Mouse (Mus musculus) forebrain, embryonic 15.5 days (tissue): ENCODE results near the gene Arhgap9. TPM values are rescaled to one million over a fixed set of nuclear protein-coding genes. Genes with fewer than 3 reads are reported as not detected.

ENCODE experiments used
- ATAC-seq: fragments of 200-750 bp; cut with Nextera tagmentation; replicated peaks from 2 replicates; pipeline ENCODE4 v1.8.0; 2017; ENCODE audit warnings: mild to moderate bottlenecking, moderate TSS enrichment, moderate library complexity
- H3K27ac ChIP-seq: fragments of 300-500 bp; sonication (generic); replicated peaks from 2 replicates; pipeline ENCODE4 v1.5.1; 2015; ENCODE audit warnings: mild to moderate bottlenecking, inconsistent platforms
- H3K27me3 ChIP-seq: fragments of 300-500 bp; sonication (generic); 2 replicates; pipeline ENCODE4 v1.6.1; 2015; ENCODE audit warnings: inconsistent platforms
- H3K36me3 ChIP-seq: fragments of 300-500 bp; sonication (generic); 2 replicates; pipeline ENCODE4 v1.6.1; 2015; ENCODE audit warnings: mild to moderate bottlenecking, inconsistent platforms
- H3K4me1 ChIP-seq: fragments of 300-500 bp; sonication (generic); 2 replicates; pipeline ENCODE4 v1.6.1; 2015; ENCODE audit warnings: inconsistent platforms
- H3K4me2 ChIP-seq: fragments of 300-500 bp; sonication (generic); replicated peaks from 2 replicates; pipeline ENCODE4 v1.6.1; 2015; ENCODE audit warnings: mild to moderate bottlenecking, inconsistent platforms
- H3K4me3 ChIP-seq: fragments of 300-500 bp; sonication (generic); 2 replicates; pipeline ENCODE4 v1.5.1; 2015; ENCODE audit warnings: mild to moderate bottlenecking, inconsistent platforms
- H3K9ac ChIP-seq: fragments of 300-500 bp; sonication (generic); replicated peaks from 2 replicates; pipeline ENCODE4 v1.6.1; 2015; ENCODE audit warnings: mild to moderate bottlenecking, inconsistent platforms
- H3K9me3 ChIP-seq: fragments of 300-500 bp; sonication (generic); 2 replicates; pipeline ENCODE4 v1.6.1; 2016; ENCODE audit warnings: inconsistent platforms
- WGBS: fragments of 180-500 bp; shearing (Covaris S2); methylation state at CpG from one replicate; pipeline ENCODE4 v1.1.7; 2015; ENCODE audit warnings: mixed read lengths; 5-methylcytosine and 5-hydroxymethylcytosine counted together
- polyA plus RNA-seq: library from polyadenylated mRNA; unstranded; fragments of >200 nt; fragmentation: Nextera tagmentation; extraction: Ambion mirVana; gene quantifications from 2 replicates; pipeline ENCODE4 v1.2.1, GENCODE M21; 2015

The Arhgap9 gene
- polyA plus RNA-seq, 1 experiment from 2014 or later: 0.62 TPM

DNA sequence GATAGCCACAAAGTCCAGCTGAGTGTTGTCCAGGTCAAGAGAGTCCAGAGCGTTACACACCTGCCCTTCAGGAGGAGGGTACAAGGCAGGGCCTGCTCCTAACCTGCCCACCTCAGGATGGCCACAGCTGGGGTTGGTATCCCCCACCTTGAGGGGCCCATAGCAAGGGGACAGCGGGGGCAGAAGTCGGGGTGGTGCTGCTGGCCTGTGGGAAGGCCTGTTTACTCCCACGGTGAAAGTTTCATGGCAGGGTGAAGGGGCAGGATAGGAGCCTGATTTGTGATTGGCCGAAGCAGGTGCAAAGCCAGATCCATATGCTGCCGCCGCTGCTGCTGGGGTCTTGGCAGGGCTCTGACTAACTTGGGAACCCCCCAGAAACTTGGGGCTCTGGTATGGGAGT is 8.4 kb downstream of the Arhgap9 start:
- Histone ChIP-seq H3K9ac (no peak overlapping the region), H3K4me3 (no peak overlapping the region), H3K27ac (no peak overlapping the region), H3K4me1 (peaks cover 16% of the 10 kb centered on the region), H3K9me3 (no peaks in the 10 kb centered on the region), H3K36me3 (no peaks in the 10 kb centered on the region), H3K4me2 (no peak overlapping the region), H3K27me3 (peaks cover 43% of the 10 kb centered on the region)
- ATAC-seq: no peak
- WGBS: 78% methylated on average over 7 of the region's 7 CpGs

DNA sequence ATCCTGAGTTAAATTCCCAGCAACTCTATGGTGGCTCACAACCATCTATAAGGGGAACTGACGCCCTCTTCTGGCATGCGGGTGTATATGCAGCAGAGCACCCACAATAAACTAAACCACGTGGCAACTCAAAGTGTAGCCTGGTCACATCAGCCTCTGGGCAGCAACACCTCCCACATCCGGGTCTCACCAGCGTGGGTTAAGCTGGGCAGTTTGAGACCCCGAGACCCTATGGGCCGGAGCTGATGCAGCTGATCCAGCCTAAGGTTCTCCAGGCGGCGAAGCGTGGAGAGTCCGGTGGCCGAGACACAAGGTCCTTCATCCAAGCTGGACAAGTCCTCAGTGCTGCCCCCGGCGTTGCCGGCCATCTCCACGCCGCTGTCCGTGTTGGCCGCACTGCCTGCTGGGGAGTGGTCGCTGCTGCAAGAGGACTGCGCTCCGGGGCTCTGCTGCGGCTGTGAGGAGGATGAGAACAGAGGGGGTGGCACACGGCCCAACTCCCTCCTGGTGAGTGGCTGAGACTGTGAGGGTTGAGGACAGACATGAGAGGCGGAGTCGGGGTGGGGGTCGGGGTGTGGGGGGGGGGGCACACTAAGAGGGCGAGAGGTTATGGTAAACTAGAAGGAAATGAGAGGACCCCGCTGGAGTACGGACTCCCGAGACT is 10.6 kb downstream of the Arhgap9 start:
- H3K9me3 ChIP-seq: no peaks in the 10 kb centered on the region
- 22% methylated on average over 31 of the region's 31 CpGs for WGBS
- H3K36me3 ChIP-seq: no peaks in the 10 kb centered on the region
- peak overlapping the region; percentile 27 for H3K4me3 ChIP-seq
- peak overlapping the region; percentile 32; the same call in 1 of the 2 replicates for H3K9ac ChIP-seq
- H3K27ac ChIP-seq: no peak overlapping the region
- peaks cover 22% of the 10 kb centered on the region for H3K27me3 ChIP-seq
- no peak; the same call in 1 of the 2 replicates for ATAC-seq
- peaks cover 3% of the 10 kb centered on the region; the same call in 1 of the 2 replicates for H3K4me1 ChIP-seq
- H3K4me2 ChIP-seq: peak overlapping the region; percentile 43

DNA sequence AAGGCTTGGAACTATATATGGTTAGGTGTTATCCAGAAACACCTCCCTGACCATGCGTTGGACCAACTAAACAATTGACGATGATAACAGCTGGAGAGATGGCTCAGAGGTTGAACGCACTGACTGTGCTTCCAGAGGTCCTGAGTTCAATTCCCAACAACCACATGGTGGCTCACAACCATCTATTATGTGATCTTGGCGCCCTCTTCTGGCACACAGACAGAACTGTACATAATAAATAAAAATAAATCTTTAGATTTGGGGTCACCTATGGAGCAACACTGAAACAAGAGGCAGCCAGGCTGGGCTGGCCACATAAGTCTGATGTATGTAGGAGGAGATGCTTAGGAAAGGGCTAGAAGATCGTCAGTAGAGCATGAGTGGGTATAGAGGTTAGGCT is 11.4 kb downstream of the Arhgap9 start:
- Histone ChIP-seq H3K27me3 (peaks cover 15% of the 10 kb centered on the region), H3K9ac (no peak overlapping the region), H3K27ac (no peak overlapping the region), H3K4me2 (no peak overlapping the region), H3K4me3 (no peak overlapping the region), H3K9me3 (no peaks in the 10 kb centered on the region), H3K36me3 (no peaks in the 10 kb centered on the region), H3K4me1 (peaks cover 3% of the 10 kb centered on the region; the same call in 1 of the 2 replicates)
- WGBS: 65% methylated on average over 5 of the region's 5 CpGs
- no peak for ATAC-seq

DNA sequence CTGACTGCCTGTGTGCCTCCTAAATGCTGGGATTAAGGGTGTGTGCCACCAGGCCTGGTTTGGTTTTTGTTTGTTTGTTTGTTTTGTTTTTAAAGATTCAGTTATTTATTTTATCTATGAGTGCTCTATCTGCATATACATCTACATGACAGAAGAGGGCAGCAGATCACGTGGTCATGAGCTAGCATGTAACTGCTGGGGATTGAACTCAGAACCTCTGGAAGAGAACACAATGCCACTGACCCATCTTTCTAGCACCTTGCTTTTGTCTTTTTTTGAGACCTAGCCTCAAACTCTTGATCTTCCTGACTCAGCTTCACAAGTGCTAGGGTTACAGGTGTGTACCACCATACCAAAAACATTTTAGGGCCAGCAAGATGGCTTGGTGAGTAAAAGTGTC is 13.5 kb downstream of the Arhgap9 start:
- Histone ChIP-seq H3K27me3 (peaks cover 6% of the 10 kb centered on the region; the same call in 1 of the 2 replicates), H3K4me2 (no peak overlapping the region), H3K27ac (no peak overlapping the region), H3K9ac (no peak overlapping the region), H3K4me1 (peaks cover 20% of the 10 kb centered on the region), H3K36me3 (no peaks in the 10 kb centered on the region), H3K4me3 (no peak overlapping the region), H3K9me3 (no peaks in the 10 kb centered on the region)
- 61% methylated on average over 1 of the region's 1 CpGs for WGBS
- ATAC-seq: no peak

DNA sequence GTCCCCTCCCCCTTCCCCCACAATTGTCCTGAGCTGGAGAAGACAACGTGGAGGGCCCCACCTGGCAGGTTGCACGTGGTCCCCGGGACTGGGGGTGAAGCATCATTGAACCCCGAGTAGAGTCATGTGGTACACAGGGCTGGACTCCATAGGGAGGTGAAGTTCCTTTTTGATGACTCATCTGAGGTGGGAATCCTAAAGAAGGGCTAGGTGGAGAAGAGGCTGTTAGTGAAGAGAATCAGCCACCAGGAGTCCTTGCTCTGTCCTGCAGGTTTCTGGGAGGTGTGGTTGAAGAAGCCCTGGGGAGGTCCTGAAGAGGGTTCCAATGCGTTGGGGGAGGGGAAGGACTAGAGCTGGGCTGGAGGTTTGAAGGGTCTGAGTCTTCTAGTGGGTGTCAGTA is 15.2 kb downstream of the Arhgap9 start:
- 78% methylated on average over 5 of the region's 5 CpGs for WGBS
- no peak overlapping the region for H3K27ac ChIP-seq
- H3K27me3 ChIP-seq: peaks cover 19% of the 10 kb centered on the region
- H3K4me2 ChIP-seq: no peak overlapping the region
- H3K36me3 ChIP-seq: no peaks in the 10 kb centered on the region
- H3K9me3 ChIP-seq: no peaks in the 10 kb centered on the region
- H3K4me3 ChIP-seq: no peak overlapping the region
- ATAC-seq: no peak
- no peak overlapping the region for H3K9ac ChIP-seq
- peaks cover 36% of the 10 kb centered on the region for H3K4me1 ChIP-seq

DNA sequence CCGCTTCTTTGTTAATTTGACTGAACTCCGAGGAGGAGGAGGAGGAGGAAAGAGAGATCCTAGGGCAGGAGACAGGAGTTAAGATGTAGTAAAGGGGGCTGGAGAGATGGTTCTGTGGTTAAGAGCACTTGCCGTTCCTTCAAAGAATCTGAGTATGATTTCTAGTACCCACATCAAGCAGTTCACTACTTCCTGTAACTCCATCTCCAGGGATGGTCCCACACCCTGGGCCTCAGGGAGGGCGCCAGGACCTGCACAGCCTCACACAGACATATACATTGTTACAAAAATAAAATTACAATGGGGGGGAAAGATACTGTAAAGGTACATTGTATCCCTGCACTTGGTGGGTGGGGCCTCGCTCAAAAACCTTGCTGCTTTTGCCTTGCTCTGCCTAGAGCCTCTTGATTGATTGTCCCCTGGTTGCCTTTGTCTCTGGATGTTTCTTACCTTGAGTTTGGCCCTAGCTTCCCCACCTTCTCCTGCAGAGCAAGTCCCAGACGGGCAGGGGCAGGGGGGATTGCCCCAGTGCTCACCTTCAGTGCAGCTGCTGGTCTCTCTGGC is 15.9 kb downstream of the Arhgap9 start:
- Histone ChIP-seq H3K4me1 (peaks cover 40% of the 10 kb centered on the region), H3K4me2 (no peak overlapping the region), H3K36me3 (no peaks in the 10 kb centered on the region), H3K9me3 (no peaks in the 10 kb centered on the region), H3K4me3 (no peak overlapping the region), H3K27me3 (peaks cover 25% of the 10 kb centered on the region), H3K9ac (no peak overlapping the region), H3K27ac (no peak overlapping the region)
- no peak for ATAC-seq
- WGBS: 89% methylated on average over 6 of the region's 6 CpGs

DNA sequence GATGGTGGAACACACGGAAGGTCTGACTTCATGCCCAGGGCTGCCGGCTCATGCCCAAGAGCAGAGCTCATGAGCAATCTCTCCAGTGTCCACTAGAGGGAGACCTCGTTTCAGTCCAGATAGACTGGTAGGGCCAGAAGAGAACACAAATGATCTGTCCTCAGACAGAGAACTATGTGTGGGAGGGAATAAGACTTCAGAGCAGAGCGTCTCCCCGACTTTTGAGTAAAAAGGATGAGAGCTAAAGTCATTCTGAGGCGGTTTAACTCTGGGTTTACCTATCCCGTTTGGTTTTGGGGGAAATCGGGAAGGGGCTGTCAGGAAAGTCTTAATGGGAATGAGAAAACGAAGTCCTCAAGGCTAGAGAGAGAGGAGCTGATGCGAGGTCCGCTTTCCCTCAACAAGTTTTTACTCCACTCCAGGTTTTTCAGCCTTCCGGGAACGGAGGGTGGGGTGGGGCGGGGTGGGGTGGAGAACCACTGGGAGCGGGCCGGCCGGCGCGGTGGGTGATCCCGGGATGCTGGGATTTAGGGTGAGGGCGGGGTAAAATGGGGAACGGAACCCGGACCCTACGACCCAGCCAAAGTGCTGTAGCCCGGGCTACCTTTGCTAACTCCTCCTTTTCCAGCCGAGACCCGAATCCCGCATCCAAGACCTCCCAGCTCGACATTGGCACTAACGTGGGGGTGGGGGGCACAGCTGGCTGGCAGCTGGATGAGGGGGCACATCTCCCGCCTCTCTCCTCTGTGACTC is 17.3 kb downstream of the Arhgap9 start:
- H3K9me3 ChIP-seq: no peaks in the 10 kb centered on the region
- WGBS: under 1% methylated on average over 31 of the region's 31 CpGs
- peak overlapping the region; percentile 56 for H3K4me2 ChIP-seq
- peaks cover 40% of the 10 kb centered on the region for H3K4me1 ChIP-seq
- peak overlapping the region; percentile 19; the same call in 1 of the 2 replicates for H3K9ac ChIP-seq
- no peaks in the 10 kb centered on the region for H3K36me3 ChIP-seq
- H3K27me3 ChIP-seq: peaks cover 25% of the 10 kb centered on the region
- peak overlapping the region; percentile 36 for H3K4me3 ChIP-seq
- no peak overlapping the region for H3K27ac ChIP-seq
- peak; percentile 76 for ATAC-seq

DNA sequence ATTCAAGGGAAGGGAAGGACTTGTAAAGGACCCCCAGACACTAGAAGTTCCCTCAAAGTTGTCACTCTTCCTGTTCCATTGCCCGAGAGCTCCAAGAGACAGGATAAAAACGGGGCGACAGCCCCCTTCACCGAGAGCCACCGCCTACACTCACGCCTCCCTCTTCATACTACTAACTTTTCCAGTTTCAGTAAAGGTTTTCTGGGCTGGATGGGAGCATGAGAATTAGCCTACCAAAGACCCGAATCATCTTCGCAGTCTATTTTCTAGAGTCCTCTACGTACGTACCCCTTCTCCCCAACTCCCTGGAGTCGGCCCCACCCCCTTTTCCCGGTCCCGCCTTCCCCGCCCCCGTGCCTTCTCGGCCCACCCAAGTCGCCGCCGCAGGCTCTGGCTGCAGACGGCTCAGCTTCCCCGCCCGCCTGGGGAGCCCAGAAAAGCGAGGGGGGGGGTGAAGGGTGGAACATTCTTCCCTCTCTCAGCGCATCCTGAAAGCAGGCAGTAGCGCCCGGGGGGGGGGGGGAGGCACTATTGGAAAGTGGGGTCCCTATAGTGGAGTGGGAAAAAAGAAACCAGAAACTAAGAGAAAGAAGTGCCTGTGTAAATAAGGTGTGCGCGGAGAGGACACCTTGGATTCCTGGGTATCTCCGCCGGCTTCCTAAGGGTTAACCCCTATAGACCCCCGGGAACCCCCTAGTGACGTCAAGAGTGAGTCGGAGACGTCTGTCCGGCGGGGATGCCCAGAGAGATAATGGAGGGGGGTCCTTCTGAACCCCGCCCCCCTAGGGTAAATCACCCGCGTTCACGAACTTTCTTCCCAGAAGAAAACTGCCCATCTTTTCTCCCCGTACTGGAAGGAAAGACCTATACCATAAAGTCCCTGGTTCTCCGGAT is 18.2 kb downstream of the Arhgap9 start:
- Histone ChIP-seq H3K9me3 (no peaks in the 10 kb centered on the region), H3K4me1 (peaks cover 40% of the 10 kb centered on the region), H3K4me2 (peak overlapping the region; percentile 56), H3K36me3 (no peaks in the 10 kb centered on the region), H3K4me3 (peak overlapping the region; percentile 36), H3K27ac (no peak overlapping the region), H3K9ac (peak overlapping the region; percentile 20), H3K27me3 (peaks cover 25% of the 10 kb centered on the region)
- peak; percentile 27; the same call in 1 of the 2 replicates for ATAC-seq
- under 1% methylated on average over 42 of the region's 42 CpGs for WGBS

DNA sequence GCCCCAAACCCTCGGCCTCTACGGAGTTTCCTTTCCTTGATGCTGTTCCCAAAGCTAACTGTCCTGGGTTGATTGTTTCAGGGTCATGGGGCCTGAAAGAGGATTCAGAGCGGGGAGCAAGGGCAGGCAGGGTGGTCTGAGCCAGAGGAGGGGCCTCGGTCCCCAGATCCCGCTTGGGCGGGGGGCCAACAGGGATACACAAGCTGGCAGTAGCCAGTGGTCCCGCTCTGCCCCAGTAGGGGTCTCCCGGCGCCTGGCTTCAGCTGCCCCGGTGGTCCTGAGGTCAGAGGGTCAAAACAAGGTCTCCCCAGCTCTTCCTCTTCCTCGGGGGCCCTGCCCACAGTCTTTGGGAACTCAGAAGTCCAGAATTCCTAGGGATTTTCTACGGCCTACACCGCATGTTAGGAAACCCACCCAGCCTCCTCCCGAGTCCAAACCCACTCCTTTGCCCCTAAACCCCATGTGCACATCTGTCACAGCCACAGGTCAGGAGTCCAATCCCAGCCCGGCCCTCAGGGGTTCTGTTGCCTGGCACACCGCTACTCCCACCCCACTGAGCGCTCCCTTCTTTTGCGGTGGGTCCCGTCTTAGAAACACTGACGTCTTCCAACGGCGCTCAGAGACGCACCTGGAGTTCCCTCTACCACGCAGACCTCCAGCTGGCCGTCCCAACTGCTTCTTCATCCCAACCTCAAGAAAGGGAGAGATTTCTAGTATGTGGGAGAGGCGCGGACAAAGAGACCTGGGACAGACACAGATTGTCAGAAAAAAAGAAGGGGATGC is 19.0 kb downstream of the Arhgap9 start:
- H3K4me1 ChIP-seq: peaks cover 40% of the 10 kb centered on the region
- H3K9ac ChIP-seq: peak overlapping the region; percentile 20; the same call in 1 of the 2 replicates
- H3K9me3 ChIP-seq: no peaks in the 10 kb centered on the region
- ATAC-seq: no peak
- 1% methylated on average over 27 of the region's 27 CpGs for WGBS
- no peaks in the 10 kb centered on the region for H3K36me3 ChIP-seq
- peaks cover 25% of the 10 kb centered on the region for H3K27me3 ChIP-seq
- H3K4me2 ChIP-seq: peak overlapping the region; percentile 56
- H3K27ac ChIP-seq: no peak overlapping the region
- peak overlapping the region; percentile 36 for H3K4me3 ChIP-seq

DNA sequence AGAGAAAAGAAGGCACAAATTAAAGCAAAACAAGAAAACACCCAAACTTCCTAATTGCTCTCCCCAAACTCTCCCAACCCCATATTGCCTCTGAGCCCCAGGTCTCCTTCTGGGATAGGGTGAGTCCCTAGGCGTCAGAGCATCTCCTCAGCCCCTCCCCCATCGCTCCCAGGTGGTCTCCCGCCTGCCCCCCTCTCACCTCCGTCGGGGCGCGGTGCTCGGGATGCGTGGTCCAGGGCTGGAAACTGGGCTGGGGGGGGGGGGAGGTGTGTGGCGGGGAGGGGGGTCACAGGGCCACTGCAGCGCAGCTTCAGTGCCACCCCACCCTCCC is 19.6 kb downstream of the Arhgap9 start:
- Histone ChIP-seq H3K27me3 (peaks cover 25% of the 10 kb centered on the region), H3K4me3 (peak overlapping the region; percentile 36), H3K4me1 (peaks cover 40% of the 10 kb centered on the region), H3K27ac (no peak overlapping the region), H3K9me3 (no peaks in the 10 kb centered on the region), H3K9ac (no peak overlapping the region), H3K4me2 (peak overlapping the region; percentile 56), H3K36me3 (no peaks in the 10 kb centered on the region)
- 0% methylated on average over 11 of the region's 11 CpGs for WGBS
- 0 out of 2 replicates have a peak, but pooled peaks have one; percentile 8 for ATAC-seq
